Mouse (Mus musculus) MEL (cell line): ENCODE measurements around the gene Ttc29. TPM values are rescaled to one million over a fixed set of nuclear protein-coding genes. Genes with fewer than 3 reads are reported as not detected.

ENCODE experiments used
- DNase-seq: peaks from one replicate; pipeline ENCODE4 v3.0.0; 2011; ENCODE audit warnings: low read depth, low spot score
- H3K27ac ChIP-seq: 2 replicates; pipeline ENCODE4 v1.5.1; 2012; ENCODE audit warnings: low read depth, mild to moderate bottlenecking, control low read depth, low read length, moderate library complexity; ENCODE audit not compliant: control insufficient read depth
- H3K27me3 ChIP-seq, 2 experiments: fragments of 150-350 bp in 1 of 2; sonication (generic) in 1 of 2; 2 replicates each; pipeline ENCODE4 v1.6.1; 2012; ENCODE audit warnings: low read length in 2 of 2, mild to moderate bottlenecking in 2 of 2, improper control_type of control experiment in 1 of 2, moderate library complexity in 1 of 2; ENCODE audit not compliant: insufficient read depth in 2 of 2, control insufficient read depth in 1 of 2
- H3K36me3 ChIP-seq, 2 experiments: 2 replicates each; pipeline ENCODE4 v1.6.1; 2012 to 2014; ENCODE audit warnings: low read length in 2 of 2, improper control_type of control experiment in 1 of 2, inconsistent platforms in 1 of 2, mild to moderate bottlenecking in 1 of 2; ENCODE audit not compliant: insufficient read depth in 2 of 2, control insufficient read depth in 1 of 2
- H3K4me1 ChIP-seq, 2 experiments: fragments of 150-350 bp in 1 of 2; sonication (generic) in 1 of 2; 2 replicates each; pipeline ENCODE4 v1.6.1; 2012; ENCODE audit warnings: low read length in 2 of 2, improper control_type of control experiment in 1 of 2, mild to moderate bottlenecking in 1 of 2; ENCODE audit not compliant: insufficient read depth in 2 of 2, control insufficient read depth in 1 of 2
- H3K4me3 ChIP-seq, 2 experiments: fragments of 150-350 bp in 1 of 2; sonication (generic) in 1 of 2; 2 replicates each; pipeline ENCODE4 v1.5.1; 2012; ENCODE audit warnings: low read depth in 2 of 2, low read length in 2 of 2, mild to moderate bottlenecking in 2 of 2, moderate library complexity in 2 of 2, control low read depth in 1 of 2, improper control_type of control experiment in 1 of 2; ENCODE audit not compliant: control insufficient read depth in 1 of 2, insufficient read depth in 1 of 2
- H3K79me2 ChIP-seq: 2 replicates; pipeline ENCODE4 v1.6.1; 2012; ENCODE audit warnings: mild to moderate bottlenecking, low read length, moderate library complexity; ENCODE audit not compliant: control insufficient read depth, poor library complexity, insufficient read depth
- H3K9ac ChIP-seq: 2 replicates; pipeline ENCODE4 v1.6.1; 2012; ENCODE audit warnings: low read depth, mild to moderate bottlenecking, control low read depth, low read length, moderate library complexity; ENCODE audit not compliant: control insufficient read depth, poor library complexity, severe bottlenecking
- H3K9me3 ChIP-seq: fragments of 150-350 bp; sonication (generic); replicated peaks from 2 replicates; pipeline ENCODE4 v1.6.1; 2012; ENCODE audit warnings: mild to moderate bottlenecking, low read length, improper control_type of control experiment, moderate library complexity; ENCODE audit not compliant: insufficient read depth
- CHD1 ChIP-seq: IDR thresholded peaks from 2 replicates; pipeline ENCODE4 v1.6.1; 2012; ENCODE audit warnings: low read depth, mild to moderate bottlenecking, inconsistent platforms, low read length, improper control_type of control experiment
- CHD2 ChIP-seq: IDR thresholded peaks from 2 replicates; pipeline ENCODE4 v1.6.1; 2011; ENCODE audit warnings: low read length, improper control_type of control experiment
- E2F4 ChIP-seq: IDR thresholded peaks from 2 replicates; pipeline ENCODE4 v1.6.1; 2011; ENCODE audit warnings: low read depth, low read length, improper control_type of control experiment, borderline replicate concordance
- ELF1 ChIP-seq: IDR thresholded peaks from 2 replicates; pipeline ENCODE4 v1.6.1; 2014; ENCODE audit warnings: low read depth, mild to moderate bottlenecking, inconsistent platforms, low read length, improper control_type of control experiment, moderate library complexity
- GABPA ChIP-seq: IDR thresholded peaks from 2 replicates; pipeline ENCODE4 v1.6.1; 2012; ENCODE audit warnings: low read depth, mild to moderate bottlenecking, inconsistent platforms, low read length, improper control_type of control experiment, moderate library complexity
- MAX ChIP-seq: IDR thresholded peaks from 2 replicates; pipeline ENCODE4 v1.6.1; 2011; ENCODE audit warnings: low read length, improper control_type of control experiment
- MAZ ChIP-seq: IDR thresholded peaks from 2 replicates; pipeline ENCODE4 v1.6.1; 2012; ENCODE audit warnings: low read depth, mild to moderate bottlenecking, inconsistent platforms, low read length, improper control_type of control experiment
- MEF2A ChIP-seq: IDR thresholded peaks from 2 replicates; pipeline ENCODE4 v1.6.1; 2014; ENCODE audit warnings: low read depth, mild to moderate bottlenecking, inconsistent platforms, low read length, improper control_type of control experiment; ENCODE audit not compliant: poor library complexity, insufficient replicate concordance, severe bottlenecking; ENCODE audit errors: extremely low read depth
- MYB ChIP-seq: IDR thresholded peaks from 2 replicates; pipeline ENCODE4 v1.6.1; 2011; ENCODE audit warnings: mild to moderate bottlenecking, low read depth, low read length, improper control_type of control experiment
- POLR2AphosphoS5 ChIP-seq: IDR thresholded peaks from 2 replicates; pipeline ENCODE4 v1.6.1; 2012; ENCODE audit warnings: low read depth, borderline replicate concordance, mild to moderate bottlenecking, inconsistent platforms, low read length, moderate library complexity, mixed read lengths
- RAD21 ChIP-seq: IDR thresholded peaks from 2 replicates; pipeline ENCODE4 v1.6.1; 2011; ENCODE audit warnings: mild to moderate bottlenecking, low read depth, low read length, improper control_type of control experiment
- RCOR1 ChIP-seq: IDR thresholded peaks from 2 replicates; pipeline ENCODE4 v1.6.1; 2012; ENCODE audit warnings: low read depth, mild to moderate bottlenecking, inconsistent platforms, low read length, improper control_type of control experiment
- SIN3A ChIP-seq: IDR thresholded peaks from 2 replicates; pipeline ENCODE4 v1.6.1; 2012; ENCODE audit warnings: low read length, improper control_type of control experiment, inconsistent platforms
- SMC3 ChIP-seq: IDR thresholded peaks from 2 replicates; pipeline ENCODE4 v1.6.1; 2011; ENCODE audit warnings: low read depth, low read length, improper control_type of control experiment
- ZC3H11A ChIP-seq: IDR thresholded peaks from 2 replicates; pipeline ENCODE4 v1.6.1; 2012; ENCODE audit warnings: low read depth, mild to moderate bottlenecking, inconsistent platforms, low read length, improper control_type of control experiment
- ZKSCAN1 ChIP-seq: IDR thresholded peaks from 2 replicates; pipeline ENCODE4 v1.6.1; 2012; ENCODE audit warnings: low read depth, mild to moderate bottlenecking, inconsistent platforms, low read length, improper control_type of control experiment, moderate library complexity
- polyA plus RNA-seq, 2 experiments: library from polyadenylated mRNA; stranded (reverse) in 1 of 2; unstranded in 1 of 2; fragments of >175 nt in 1 of 2; fragments of >200 nt in 1 of 2; gene quantifications; 2 replicates each; pipeline versions ENCODE4 v1.2.1 to v1.2.4; 2012; ENCODE audit warnings: low replicate concordance in 2 of 2, low read depth in 1 of 2; ENCODE audit not compliant: insufficient read length in 2 of 2, insufficient read depth in 1 of 2, missing spikeins in 1 of 2
- total RNA-seq: library from RNA; depleted of rRNA; stranded (reverse); fragments of 300-350 nt; gene quantifications from 2 replicates; pipeline ENCODE4 v1.2.3, GENCODE M21; 2012

Ttc29 gene
- total and polyA plus RNA-seq, 3 experiments = not detected

- no peak overlapping the region for H3K4me3 ChIP-seq
Measured at GRCm38 (mm10) chr8:78434823-78435623, 221.9 kb downstream of the Ttc29 start.

GRCm38 (mm10) chr8:78435624-78435960, 222.5 kb downstream of the Ttc29 start:
- Histone ChIP-seq H3K36me3 (no peaks in the 10 kb centered on the region), H3K27ac (no peak overlapping the region), H3K9me3 (no peaks in the 10 kb centered on the region), H3K4me3 (no peak overlapping the region), H3K27me3 (no peaks in the 10 kb centered on the region), H3K4me1 (no peaks in the 10 kb centered on the region), H3K79me2 (no peaks in the 10 kb centered on the region), H3K9ac (no peak overlapping the region)
- DNase-seq = no peak
- TF ChIP-seq E2F4 = no peak
- no peak for TF ChIP-seq CHD2
- TF ChIP-seq MYB = no peak
- no peak for TF ChIP-seq SIN3A
- TF ChIP-seq GABPA = no peak
- no peak for TF ChIP-seq POLR2AphosphoS5
- TF ChIP-seq ZC3H11A = no peak
- TF ChIP-seq ELF1 = no peak
- TF ChIP-seq ZKSCAN1 = no peak
- TF ChIP-seq MEF2A = no peak
- no peak for TF ChIP-seq RAD21
- no peak for TF ChIP-seq CHD1
- no peak for TF ChIP-seq RCOR1

More at GRCm38 (mm10) chr8:78434823-78435623, 221.9 kb downstream of the Ttc29 start:
- H3K9me3 ChIP-seq = no peaks in the 10 kb centered on the region
- H3K27ac ChIP-seq = no peak overlapping the region
- H3K9ac ChIP-seq = no peak overlapping the region
- DNase-seq = no peak
- H3K27me3 ChIP-seq = no peaks in the 10 kb centered on the region
- no peaks in the 10 kb centered on the region for H3K79me2 ChIP-seq
- H3K36me3 ChIP-seq = no peaks in the 10 kb centered on the region
- H3K4me1 ChIP-seq = no peaks in the 10 kb centered on the region
- TF ChIP-seq SMC3 = no peak
- TF ChIP-seq MAX = no peak
- no peak for TF ChIP-seq MAZ
